Comparison of ENCODE assay signal across 32 mouse cellular contexts in the genomic region with DNA sequence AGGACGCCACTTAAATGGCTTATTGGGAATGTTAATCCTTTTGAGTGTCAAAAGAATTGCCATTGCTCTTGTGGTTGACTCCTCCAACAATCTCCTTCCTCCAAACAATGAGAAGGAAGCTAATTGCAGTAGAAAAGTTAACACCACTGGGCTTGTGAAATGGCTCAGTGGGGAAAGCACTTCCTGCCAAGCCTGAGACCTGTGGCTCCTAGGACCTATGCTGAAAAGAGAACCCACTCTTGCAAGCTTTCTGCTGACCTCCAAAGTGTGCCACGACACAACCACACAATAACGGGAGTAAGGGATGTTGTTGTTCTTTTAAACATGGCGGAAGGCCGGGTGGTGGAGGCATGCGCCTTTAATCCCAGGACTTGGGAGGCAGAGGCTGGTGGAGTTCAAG. TPM values are rescaled to one million over a fixed set of nuclear protein-coding genes. Genes with fewer than 3 reads are reported as not detected.
DNase-seq lines count a peak whose midpoint lies in the region; ATAC-seq and TF ChIP-seq lines count a peak whose summit lies in the region.
"Had no signal": no experiment of that assay in that cellular context is flagged by ENCODE, and none has a peak within 500 bp of the region (broad histone marks: within the 10 kb centered on the region; RNA-seq: fewer than 3 reads in every experiment).

No protein-coding gene starts in this region.

- no peaks in the 10 kb centered on the region for H3K27me3 ChIP-seq in liver, embryonic 16.5 days (ENCODE audit: control insufficient read depth, insufficient read depth, low read depth, low read length)
- no peaks in the 10 kb centered on the region for H3K27me3 ChIP-seq in liver, embryonic 11.5 days (replicated peaks; ENCODE audit: control insufficient read depth, insufficient read depth, low read length)
- no peaks in the 10 kb centered on the region for H3K27me3 ChIP-seq in megakaryocyte, embryonic 14.5 days (replicated peaks)
- H3K27me3 ChIP-seq: CH12.LX; embryonic facial prominence, embryonic 15.5 days; forebrain, embryonic 12.5 days had no signal

- H3K27ac ChIP-seq in liver, embryonic 16.5 days (ENCODE audit: low read length) = peak overlapping the region; percentile 73
- no peak overlapping the region for H3K27ac ChIP-seq in liver, embryonic 11.5 days (ENCODE audit: low read depth, low read length)
- H3K27ac ChIP-seq in bone marrow, adult 2 months (ENCODE audit: control insufficient read depth, insufficient read depth, low read depth, low read length, poor library complexity) = peak overlapping the region; percentile 66
- H3K27ac ChIP-seq: embryonic facial prominence, embryonic 10.5 days; hindbrain, embryonic 14.5 days; limb, embryonic 12.5 days; liver, embryonic 14.5 days had no signal

- peak overlapping the region; percentile 23; the same call in 1 of the 2 replicates for H3K4me2 ChIP-seq in liver, embryonic 16.5 days (ENCODE audit: low read depth, low read length)
- H3K4me2 ChIP-seq in liver, embryonic 11.5 days = no peak overlapping the region
- H3K4me2 ChIP-seq: embryonic facial prominence, embryonic 15.5 days; forebrain, embryonic 12.5 days; heart, embryonic 11.5 days; hindbrain, embryonic 14.5 days; limb, embryonic 12.5 days had no signal

- no peaks in the 10 kb centered on the region for H3K9me3 ChIP-seq in liver, embryonic 16.5 days (replicated peaks; ENCODE audit: control insufficient read depth, low read length)
- H3K9me3 ChIP-seq in liver, embryonic 11.5 days (ENCODE audit: control insufficient read depth, low read length) = no peaks in the 10 kb centered on the region
- no peaks in the 10 kb centered on the region for H3K9me3 ChIP-seq in megakaryocyte, embryonic 14.5 days
- H3K9me3 ChIP-seq: embryonic facial prominence, embryonic 10.5 days; embryonic facial prominence, embryonic 15.5 days; forebrain, embryonic 12.5 days; limb, embryonic 12.5 days had no signal

- peaks cover 39% of the 10 kb centered on the region for H3K4me1 ChIP-seq in liver, embryonic 16.5 days (ENCODE audit: control insufficient read depth, low read depth, low read length)
- peaks cover 18% of the 10 kb centered on the region for H3K4me1 ChIP-seq in liver, embryonic 11.5 days (replicated peaks; ENCODE audit: control insufficient read depth, insufficient read depth, low read length)
- H3K4me1 ChIP-seq in bone marrow, adult 2 months (ENCODE audit: control insufficient read depth, insufficient read depth, low read length) = peaks cover 9% of the 10 kb centered on the region; the same call in 1 of the 2 replicates
- peaks cover 83% of the 10 kb centered on the region for H3K4me1 ChIP-seq in megakaryocyte, embryonic 14.5 days

- TF ChIP-seq CTCF in bone marrow, adult 2 months (IDR thresholded peaks at IDR 0.05; ENCODE audit: control insufficient read depth, insufficient read depth, low read length) = no peak

- H3K4me3 ChIP-seq in liver, embryonic 16.5 days (ENCODE audit: low read depth, low read length) = no peak overlapping the region
- H3K4me3 ChIP-seq in liver, embryonic 11.5 days (ENCODE audit: low read depth, low read length) = no peak overlapping the region
- no peak overlapping the region for H3K4me3 ChIP-seq in bone marrow, adult 2 months (replicated peaks; ENCODE audit: control insufficient read depth, low read depth, low read length)
- H3K4me3 ChIP-seq in megakaryocyte, embryonic 14.5 days (replicated peaks) = peak overlapping the region; percentile 73
- H3K4me3 ChIP-seq: embryonic facial prominence, embryonic 10.5 days; embryonic facial prominence, embryonic 15.5 days; forebrain, embryonic 12.5 days; limb, embryonic 12.5 days had no signal

- no peak for DNase-seq in liver, embryonic 11.5 days (ENCODE audit: low spot score)
- no peak for DNase-seq in left cerebral cortex, postnatal 4 days
- DNase-seq in cerebellum, postnatal 14 days = no peak
- DNase-seq: adrenal gland, adult 8-10 months; cerebellum, adult 11 months; cerebellum, adult 9-10 months; forebrain, postnatal 0 days; gastrocnemius, postnatal 10 days; heart, adult 18-20 months; heart, postnatal 4 days; kidney, adult 11 months; kidney, postnatal 14 days; lung, postnatal 10 days; spleen, adult 18-20 months; thymus, postnatal 14 days had no signal

- TF ChIP-seq POLR2A in bone marrow, adult 2 months (IDR thresholded peaks at IDR 0.05; ENCODE audit: borderline replicate concordance, control insufficient read depth, low read depth, low read length) = no peak

- intact Hi-C loops in left cerebral cortex, postnatal 4 days (cut with DNase I) = no loop called here

- 63% methylated on average over 6 of the region's 6 CpGs for WGBS in liver, embryonic 16.5 days (ENCODE audit: insufficient replicate concordance)
- 78% methylated on average over 6 of the region's 6 CpGs for WGBS in liver, embryonic 11.5 days
- WGBS in bone marrow, adult 2 months = 41% methylated on average over 6 of the region's 6 CpGs

- no peaks in the 10 kb centered on the region for H3K36me3 ChIP-seq in liver, embryonic 16.5 days (ENCODE audit: control insufficient read depth, insufficient read depth)
- H3K36me3 ChIP-seq in liver, embryonic 11.5 days (ENCODE audit: control insufficient read depth, insufficient read depth, low read length) = no peaks in the 10 kb centered on the region
- H3K36me3 ChIP-seq in megakaryocyte, embryonic 14.5 days (replicated peaks; ENCODE audit: low read length) = no peaks in the 10 kb centered on the region
- H3K36me3 ChIP-seq: embryonic facial prominence, embryonic 10.5 days; embryonic facial prominence, embryonic 15.5 days; limb, embryonic 12.5 days had no signal

- H3K9ac ChIP-seq in liver, embryonic 16.5 days (ENCODE audit: low read depth, low read length) = no peak overlapping the region
- H3K9ac ChIP-seq in liver, embryonic 11.5 days (ENCODE audit: low read depth, low read length) = no peak overlapping the region
- H3K9ac ChIP-seq: embryonic facial prominence, embryonic 15.5 days; forebrain, embryonic 12.5 days; forebrain, postnatal 0 days; hindbrain, embryonic 14.5 days; limb, embryonic 12.5 days; liver, embryonic 14.5 days had no signal

- ATAC-seq in liver, embryonic 16.5 days (ENCODE audit: low read depth) = no peak
- ATAC-seq in liver, embryonic 11.5 days (replicated peaks; ENCODE audit: low FRiP score) = no peak
- ATAC-seq in common myeloid progenitor, adult 5-6 weeks (replicated peaks; ENCODE audit: low read depth, poor library complexity, severe bottlenecking) = 0 out of 2 replicates have a peak, but pooled peaks have one; percentile 11
- ATAC-seq: activated CD4-positive, CD25-positive, alpha-beta regulatory T cell, adult 4 months; forebrain, postnatal 0 days; inflammation-experienced regulatory T-cells, adult 6 months; midbrain, embryonic 16.5 days had no signal

RNA-seq across cellular contexts. Expression of a gene that starts 4.3 kb away (rescaled TPM):
- polyA plus RNA-seq in liver, embryonic 16.5 days (2015; fragmentation: Nextera tagmentation; extraction: Ambion mirVana) = 25.6 and 27.5 TPM in 2 replicates
- 55.6 and 63.4 TPM in 2 replicates for polyA plus RNA-seq in liver, embryonic 11.5 days (2014; fragmentation: Nextera tagmentation; extraction: Ambion mirVana)
- 25.5 and 26.6 TPM in 2 replicates for polyA plus RNA-seq in bone marrow, adult 2 months (2011; ENCODE audit: insufficient read depth, insufficient read length, low replicate concordance, missing spikeins)
- total RNA-seq in common myeloid progenitor, adult 5-6 weeks (2017) = 33.2 and 36.2 TPM in 2 replicates
- polyA plus RNA-seq in megakaryocyte, embryonic 14.5 days (2012; ENCODE audit: insufficient read depth, low replicate concordance) = 1.8 TPM in 1 of 2 replicates, not detected in the other
- total RNA-seq in left cerebral cortex, postnatal 4 days (2021) = 1 to 10 TPM; 4.2 to 4.3 TPM

RNA-seq across cellular contexts. Expression of a gene that starts 32.2 kb away (rescaled TPM):
- polyA plus RNA-seq in liver, embryonic 16.5 days (2015; fragmentation: Nextera tagmentation; extraction: Ambion mirVana) = 8.3 and 8.5 TPM in 2 replicates
- 19.5 and 19.9 TPM in 2 replicates for polyA plus RNA-seq in liver, embryonic 11.5 days (2014; fragmentation: Nextera tagmentation; extraction: Ambion mirVana)
- 6.4 and 12.0 TPM in 2 replicates for polyA plus RNA-seq in bone marrow, adult 2 months (2011; ENCODE audit: insufficient read depth, insufficient read length, low replicate concordance, missing spikeins)
- 9.9 and 14.7 TPM in 2 replicates for total RNA-seq in common myeloid progenitor, adult 5-6 weeks (2017)
- 25.1 and 50.6 TPM in 2 replicates for polyA plus RNA-seq in megakaryocyte, embryonic 14.5 days (2012; ENCODE audit: insufficient read depth, low replicate concordance)
- total RNA-seq in left cerebral cortex, postnatal 4 days (2021) = 10 to 100 TPM; 20.4 to 21.7 TPM

RNA-seq across cellular contexts. Expression of a gene that starts 50.4 kb away (rescaled TPM):
- polyA plus RNA-seq in liver, embryonic 16.5 days (2015; fragmentation: Nextera tagmentation; extraction: Ambion mirVana) = 2.5 and 2.7 TPM in 2 replicates
- 9.8 and 10.9 TPM in 2 replicates for polyA plus RNA-seq in liver, embryonic 11.5 days (2014; fragmentation: Nextera tagmentation; extraction: Ambion mirVana)
- polyA plus RNA-seq in bone marrow, adult 2 months (2011; ENCODE audit: insufficient read depth, insufficient read length, low replicate concordance, missing spikeins) = 4.5 and 9.7 TPM in 2 replicates
- total RNA-seq in common myeloid progenitor, adult 5-6 weeks (2017) = 26.8 and 27.4 TPM in 2 replicates
- polyA plus RNA-seq in megakaryocyte, embryonic 14.5 days (2012; ENCODE audit: insufficient read depth, low replicate concordance) = 16.8 and 19.5 TPM in 2 replicates
- total RNA-seq in left cerebral cortex, postnatal 4 days (2021) = 10 to 100 TPM; 13.3 to 14.1 TPM

RNA-seq across cellular contexts. Expression of a gene that starts 54.1 kb away (rescaled TPM):
- 0.13 and 0.26 TPM in 2 replicates for polyA plus RNA-seq in liver, embryonic 16.5 days (2015; fragmentation: Nextera tagmentation; extraction: Ambion mirVana)
- 0.16 and 0.26 TPM in 2 replicates for polyA plus RNA-seq in liver, embryonic 11.5 days (2014; fragmentation: Nextera tagmentation; extraction: Ambion mirVana)
- 0.50 and 2.7 TPM in 2 replicates for polyA plus RNA-seq in bone marrow, adult 2 months (2011; ENCODE audit: insufficient read depth, insufficient read length, low replicate concordance, missing spikeins)
- total RNA-seq in common myeloid progenitor, adult 5-6 weeks (2017) = 0.05 and 0.15 TPM in 2 replicates
- polyA plus RNA-seq in megakaryocyte, embryonic 14.5 days (2012; ENCODE audit: insufficient read depth, low replicate concordance) = 0.34 TPM in 1 of 2 replicates, not detected in the other
- total RNA-seq in left cerebral cortex, postnatal 4 days (2021) = 10 to 100 TPM; 56.8 to 70.8 TPM
- total RNA-seq: heart, postnatal 4 days; neutrophil, adult 5-6 weeks had no signal
- polyA plus RNA-seq: C2C12; inflammation-experienced regulatory T-cells, adult 6 months had no signal
